Mouse (Mus musculus): ENCODE measurements around the gene E2f6. TPM values are rescaled to one million over a fixed set of nuclear protein-coding genes. Genes with fewer than 3 reads are reported as not detected.
A peak's percentile ranks its signal among the peaks of the same experiment; 100 is the strongest.

E2f6 gene
- polyA plus RNA-seq, 1 experiment from 2014 or later = 15.8 TPM

DNA sequence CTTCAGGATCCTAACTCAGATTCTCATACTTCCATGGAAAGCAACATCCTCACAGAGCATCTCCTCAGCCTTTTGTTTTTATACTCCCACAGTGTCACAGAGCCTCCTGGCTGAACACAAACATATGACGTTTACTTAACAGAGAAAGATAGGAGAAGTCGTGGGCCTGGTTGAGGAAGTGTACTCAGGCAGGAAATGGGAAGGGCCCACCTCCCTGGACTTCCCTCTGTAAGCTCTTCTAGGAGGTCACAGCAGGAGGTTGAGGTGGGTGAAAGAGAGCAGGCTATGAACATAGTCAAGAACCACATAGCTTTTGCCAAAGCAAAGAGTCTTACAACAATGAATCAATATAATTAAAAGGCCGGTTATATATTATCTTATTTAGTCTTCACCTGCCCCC lies 55.1 kb downstream of the E2f6 start:
- Histone ChIP-seq H3K9ac (no peak overlapping the region), H3K27me3 (no peaks in the 10 kb centered on the region), H3K4me3 (replicated peaks) (no peak overlapping the region), H3K4me1 (replicated peaks) (peaks cover 13% of the 10 kb centered on the region), H3K4me2 (no peak overlapping the region), H3K9me3 (replicated peaks) (no peaks in the 10 kb centered on the region), H3K36me3 (replicated peaks) (no peaks in the 10 kb centered on the region), H3K27ac (replicated peaks) (no peak overlapping the region)
- 12% methylated on average over 3 of the region's 3 CpGs for WGBS (ENCODE audit: insufficient replicate concordance)
- ATAC-seq (ENCODE audit: insufficient read depth) = no peak

DNA sequence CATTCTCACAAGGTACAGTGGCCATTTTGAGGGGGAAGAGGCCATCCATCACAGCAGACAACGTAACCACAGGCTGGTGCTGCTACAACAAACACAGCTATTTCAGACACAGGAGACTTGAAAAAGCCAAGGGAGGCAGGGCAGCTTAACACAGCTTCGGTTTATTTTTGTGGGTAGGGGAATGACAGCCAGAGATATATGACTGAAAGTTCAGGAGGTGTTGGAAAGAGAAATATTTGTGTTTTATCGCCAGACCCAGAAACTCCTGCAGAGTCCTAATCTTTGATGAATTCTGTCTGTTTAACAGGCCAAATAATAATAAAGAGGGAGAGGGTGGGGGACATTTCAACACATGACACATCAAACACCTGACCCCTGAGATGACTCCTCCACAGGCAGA lies 55.7 kb downstream of the E2f6 start:
- peaks cover 13% of the 10 kb centered on the region for H3K4me1 ChIP-seq (replicated peaks)
- no peaks in the 10 kb centered on the region for H3K9me3 ChIP-seq (replicated peaks)
- no peak overlapping the region for H3K4me2 ChIP-seq
- H3K9ac ChIP-seq = no peak overlapping the region
- WGBS (ENCODE audit: insufficient replicate concordance) = 10% methylated on average over 3 of the region's 3 CpGs
- no peak for ATAC-seq (ENCODE audit: insufficient read depth)
- H3K4me3 ChIP-seq (replicated peaks) = no peak overlapping the region
- H3K36me3 ChIP-seq (replicated peaks) = no peaks in the 10 kb centered on the region
- H3K27me3 ChIP-seq = no peaks in the 10 kb centered on the region
- H3K27ac ChIP-seq (replicated peaks) = no peak overlapping the region

- Histone ChIP-seq H3K4me3 (replicated peaks) (no peak overlapping the region), H3K27me3 (no peaks in the 10 kb centered on the region), H3K9ac (no peak overlapping the region), H3K4me1 (replicated peaks) (peaks cover 13% of the 10 kb centered on the region), H3K27ac (replicated peaks) (no peak overlapping the region), H3K36me3 (replicated peaks) (no peaks in the 10 kb centered on the region), H3K4me2 (no peak overlapping the region), H3K9me3 (replicated peaks) (no peaks in the 10 kb centered on the region)
- WGBS (ENCODE audit: insufficient replicate concordance) = 52% methylated on average over 7 of the region's 7 CpGs
- ATAC-seq (ENCODE audit: insufficient read depth) = no peak
Observed at GRCm38 (mm10) chr12:16867306-16867705, 56.5 kb downstream of the E2f6 start.

GRCm38 (mm10) chr12:16868618-16869017 lies 57.9 kb downstream of the E2f6 start:
- Histone ChIP-seq H3K27me3 (no peaks in the 10 kb centered on the region), H3K4me1 (replicated peaks) (peaks cover 18% of the 10 kb centered on the region), H3K9ac (no peak overlapping the region), H3K36me3 (replicated peaks) (no peaks in the 10 kb centered on the region), H3K9me3 (replicated peaks) (no peaks in the 10 kb centered on the region), H3K4me3 (replicated peaks) (no peak overlapping the region), H3K4me2 (no peak overlapping the region), H3K27ac (replicated peaks) (no peak overlapping the region)
- no peak for ATAC-seq (ENCODE audit: insufficient read depth)
- 67% methylated on average over 6 of the region's 6 CpGs for WGBS (ENCODE audit: insufficient replicate concordance)

DNA sequence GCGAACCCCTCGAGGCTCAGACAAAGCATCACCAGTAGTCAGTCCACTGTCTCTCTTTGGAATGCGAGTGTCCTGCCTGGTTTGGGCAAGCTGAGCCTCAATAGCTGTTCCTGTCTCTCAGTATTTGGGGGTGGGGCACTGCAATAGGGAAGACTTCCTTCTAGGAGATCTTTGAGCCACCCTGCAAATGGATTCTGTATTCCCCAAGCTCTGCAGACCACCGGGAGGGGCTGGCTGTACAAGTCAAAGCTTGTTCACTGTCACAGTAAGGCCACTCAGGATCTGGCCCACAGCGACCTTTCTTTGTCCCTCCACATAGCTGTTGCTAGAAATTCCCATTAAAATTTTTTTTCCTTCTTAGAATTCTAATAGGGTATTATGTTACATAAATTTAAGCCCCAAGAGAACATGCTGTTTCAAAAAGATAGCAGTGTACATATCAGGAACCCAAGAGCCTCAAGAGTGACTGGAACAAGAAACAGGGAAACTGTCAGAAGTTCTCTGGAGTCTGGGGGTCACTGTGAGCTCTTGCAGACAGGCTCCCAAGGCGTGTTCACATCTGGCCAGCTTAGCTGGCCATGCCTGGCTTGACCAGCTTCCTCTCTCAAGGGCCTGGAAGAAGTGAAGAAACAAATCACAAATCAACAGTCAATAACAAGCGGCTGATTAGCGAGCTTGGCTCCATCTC lies 58.5 kb downstream of the E2f6 start:
- H3K27me3 ChIP-seq = no peaks in the 10 kb centered on the region
- no peak overlapping the region for H3K4me3 ChIP-seq (replicated peaks)
- no peaks in the 10 kb centered on the region for H3K9me3 ChIP-seq (replicated peaks)
- H3K36me3 ChIP-seq (replicated peaks) = no peaks in the 10 kb centered on the region
- WGBS (ENCODE audit: insufficient replicate concordance) = 52% methylated on average over 8 of the region's 8 CpGs
- peaks cover 20% of the 10 kb centered on the region for H3K4me1 ChIP-seq (replicated peaks)
- no peak overlapping the region for H3K27ac ChIP-seq (replicated peaks)
- no peak for ATAC-seq (ENCODE audit: insufficient read depth)
- no peak overlapping the region for H3K4me2 ChIP-seq
- H3K9ac ChIP-seq = no peak overlapping the region

- Histone ChIP-seq H3K4me3 (replicated peaks) (no peak overlapping the region), H3K4me1 (replicated peaks) (peaks cover 26% of the 10 kb centered on the region), H3K36me3 (replicated peaks) (no peaks in the 10 kb centered on the region), H3K9ac (no peak overlapping the region), H3K9me3 (replicated peaks) (no peaks in the 10 kb centered on the region), H3K27ac (replicated peaks) (peak overlapping the region; percentile 11; the same call in 1 of the 2 replicates), H3K27me3 (no peaks in the 10 kb centered on the region), H3K4me2 (no peak overlapping the region)
- WGBS (ENCODE audit: insufficient replicate concordance) = 46% methylated on average over 9 of the region's 9 CpGs
- ATAC-seq (ENCODE audit: insufficient read depth) = no peak
Observed at GRCm38 (mm10) chr12:16869870-16870404, 59.2 kb downstream of the E2f6 start.

GRCm38 (mm10) chr12:16870405-16871068 lies 59.8 kb downstream of the E2f6 start:
- Histone ChIP-seq H3K9me3 (replicated peaks) (no peaks in the 10 kb centered on the region), H3K4me2 (no peak overlapping the region), H3K36me3 (replicated peaks) (no peaks in the 10 kb centered on the region), H3K27me3 (no peaks in the 10 kb centered on the region), H3K4me1 (replicated peaks) (peaks cover 32% of the 10 kb centered on the region), H3K4me3 (replicated peaks) (no peak overlapping the region), H3K9ac (no peak overlapping the region), H3K27ac (replicated peaks) (peak overlapping the region; percentile 11; the same call in 1 of the 2 replicates)
- WGBS (ENCODE audit: insufficient replicate concordance) = 27% methylated on average over 8 of the region's 8 CpGs
- ATAC-seq (ENCODE audit: insufficient read depth) = 0 out of 2 replicates have a peak, but pooled peaks have one; percentile 19

- no peak for ATAC-seq (ENCODE audit: insufficient read depth)
Observed at GRCm38 (mm10) chr12:16872006-16872405, 61.2 kb downstream of the E2f6 start.

GRCm38 (mm10) chr12:16872926-16873464 lies 62.2 kb downstream of the E2f6 start:
- H3K27me3 ChIP-seq = no peaks in the 10 kb centered on the region
- no peak overlapping the region for H3K9ac ChIP-seq
- no peak overlapping the region for H3K4me2 ChIP-seq
- H3K4me1 ChIP-seq (replicated peaks) = peaks cover 51% of the 10 kb centered on the region
- H3K4me3 ChIP-seq (replicated peaks) = no peak overlapping the region
- 39% methylated on average over 7 of the region's 7 CpGs for WGBS (ENCODE audit: insufficient replicate concordance)
- H3K36me3 ChIP-seq (replicated peaks) = no peaks in the 10 kb centered on the region
- no peaks in the 10 kb centered on the region for H3K9me3 ChIP-seq (replicated peaks)
- H3K27ac ChIP-seq (replicated peaks) = no peak overlapping the region
- no peak for ATAC-seq (ENCODE audit: insufficient read depth)

More at GRCm38 (mm10) chr12:16872006-16872405, 61.2 kb downstream of the E2f6 start:
- no peak overlapping the region for H3K4me2 ChIP-seq
- no peaks in the 10 kb centered on the region for H3K9me3 ChIP-seq (replicated peaks)
- H3K27ac ChIP-seq (replicated peaks) = no peak overlapping the region
- peaks cover 42% of the 10 kb centered on the region for H3K4me1 ChIP-seq (replicated peaks)
- H3K27me3 ChIP-seq = no peaks in the 10 kb centered on the region
- H3K9ac ChIP-seq = no peak overlapping the region
- H3K36me3 ChIP-seq (replicated peaks) = no peaks in the 10 kb centered on the region
- 89% methylated on average over 1 of the region's 1 CpGs for WGBS (ENCODE audit: insufficient replicate concordance)
- no peak overlapping the region for H3K4me3 ChIP-seq (replicated peaks)

GRCm38 (mm10) chr12:16873549-16873948 lies 62.8 kb downstream of the E2f6 start:
- no peak overlapping the region for H3K27ac ChIP-seq (replicated peaks)
- no peaks in the 10 kb centered on the region for H3K36me3 ChIP-seq (replicated peaks)
- no peak overlapping the region for H3K4me2 ChIP-seq
- no peak overlapping the region for H3K9ac ChIP-seq
- H3K9me3 ChIP-seq (replicated peaks) = no peaks in the 10 kb centered on the region
- peaks cover 51% of the 10 kb centered on the region for H3K4me1 ChIP-seq (replicated peaks)
- 56% methylated on average over 7 of the region's 7 CpGs for WGBS (ENCODE audit: insufficient replicate concordance)
- ATAC-seq (ENCODE audit: insufficient read depth) = no peak
- no peaks in the 10 kb centered on the region for H3K27me3 ChIP-seq
- no peak overlapping the region for H3K4me3 ChIP-seq (replicated peaks)

DNA sequence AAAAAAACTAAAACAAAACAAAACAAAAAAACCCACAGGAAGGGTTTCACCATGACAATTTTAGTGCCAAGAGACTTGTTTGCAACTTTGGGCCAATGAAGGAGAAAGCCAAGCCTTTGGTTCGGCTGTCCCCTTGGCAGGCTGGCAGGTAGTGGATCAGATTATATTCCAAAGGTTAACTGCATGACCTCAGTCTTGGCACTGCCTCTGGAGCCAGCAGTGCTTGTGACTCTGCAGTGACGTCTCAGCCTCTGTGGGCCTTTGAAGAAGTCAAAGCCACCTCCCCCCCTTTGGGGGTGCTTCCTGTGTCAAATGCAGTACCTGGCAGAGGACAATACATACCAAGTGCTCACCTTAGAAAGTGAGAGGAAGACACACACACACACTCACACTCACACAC lies 63.3 kb downstream of the E2f6 start:
- Histone ChIP-seq H3K27me3 (no peaks in the 10 kb centered on the region), H3K4me2 (no peak overlapping the region), H3K36me3 (replicated peaks) (no peaks in the 10 kb centered on the region), H3K27ac (replicated peaks) (no peak overlapping the region), H3K4me3 (replicated peaks) (no peak overlapping the region), H3K4me1 (replicated peaks) (peaks cover 51% of the 10 kb centered on the region), H3K9ac (no peak overlapping the region), H3K9me3 (replicated peaks) (no peaks in the 10 kb centered on the region)
- 35% methylated on average over 2 of the region's 2 CpGs for WGBS (ENCODE audit: insufficient replicate concordance)
- no peak for ATAC-seq (ENCODE audit: insufficient read depth)
